Mouse (Mus musculus) testis, adult 2 months (tissue): Measurements from ENCODE around the gene Catsper4.

Experiments used
- CTCF ChIP-seq: fragments of 200-500 bp; IDR thresholded peaks from 2 replicates; pipeline ENCODE4 v1.5.1; 2012; ENCODE audit warnings: low read depth, mild to moderate bottlenecking, inconsistent platforms, low read length, moderate library complexity; ENCODE audit not compliant: control insufficient read depth, insufficient read depth, insufficient replicate concordance
- POLR2A ChIP-seq: fragments of 200-500 bp; IDR thresholded peaks from 2 replicates; pipeline ENCODE4 v1.6.1; 2012; ENCODE audit warnings: low read depth, mild to moderate bottlenecking, inconsistent platforms, low read length, moderate library complexity; ENCODE audit not compliant: control insufficient read depth

GRCm38 (mm10) chr4:134252911-134253721, 25.9 kb upstream of the Catsper4 start:
- no peak for TF ChIP-seq CTCF
- TF ChIP-seq POLR2A = no peak
